Mouse (Mus musculus) lung, adult 2 months (tissue): ENCODE measurements around the gene Hmcn1. TPM values are rescaled to one million over a fixed set of nuclear protein-coding genes. Genes with fewer than 3 reads are reported as not detected.

Source experiments
- DNase-seq: peaks from one replicate; pipeline ENCODE4 v3.0.0; 2022
- H3K4me1 ChIP-seq: fragments of 200-500 bp; 2 replicates; pipeline ENCODE4 v1.6.1; 2011; ENCODE audit warnings: low read length; ENCODE audit not compliant: control insufficient read depth, insufficient read depth
- H3K4me3 ChIP-seq: fragments of 200-500 bp; replicated peaks from 2 replicates; pipeline ENCODE3; 2011; ENCODE audit warnings: low read depth, mild to moderate bottlenecking, control low read depth, low read length; ENCODE audit errors: extremely low read depth
- CTCF ChIP-seq: fragments of 200-500 bp; IDR thresholded peaks from 2 replicates; pipeline ENCODE4 v1.5.1; 2011; ENCODE audit warnings: mild to moderate bottlenecking, low read length, control low read depth; ENCODE audit not compliant: insufficient read depth
- POLR2A ChIP-seq: fragments of 200-500 bp; IDR thresholded peaks from 2 replicates; pipeline ENCODE4 v1.6.1; 2011; ENCODE audit warnings: low read depth, mild to moderate bottlenecking, control low read depth, low read length, borderline replicate concordance; ENCODE audit errors: extremely low read depth
- WGBS: fragments of 180-500 bp; shearing (Covaris S2); methylation state at CpG from one replicate; pipeline ENCODE4 v1.1.7; 2018; 5-methylcytosine and 5-hydroxymethylcytosine counted together
- polyA plus RNA-seq: library from polyadenylated mRNA; depleted of rRNA; stranded (reverse); fragments of >200 nt; gene quantifications from 2 replicates; pipeline ENCODE4 v1.2.3, GENCODE M21; 2012

Gene Hmcn1
- polyA plus RNA-seq, 1 experiment, result 72.0 TPM

- H3K4me3 ChIP-seq, result no peak overlapping the region
- TF ChIP-seq POLR2A (no peak), CTCF (no peak)
- H3K4me1 ChIP-seq, result no peaks in the 10 kb centered on the region
- 52% methylated on average over 5 of the region's 5 CpGs for WGBS
- DNase-seq, result no peak
Measured at GRCm38 (mm10) chr1:150711438-150711837, 281.8 kb downstream of the Hmcn1 start.

- H3K4me3 ChIP-seq, result no peak overlapping the region
- TF ChIP-seq CTCF (no peak), POLR2A (no peak)
- 65% methylated on average over 4 of the region's 4 CpGs for WGBS
- DNase-seq, result no peak
- H3K4me1 ChIP-seq, result no peaks in the 10 kb centered on the region
Measured at GRCm38 (mm10) chr1:150706502-150706901, 286.7 kb downstream of the Hmcn1 start.

- no peak for DNase-seq
- Histone ChIP-seq H3K4me3 (no peak overlapping the region), H3K4me1 (no peaks in the 10 kb centered on the region)
- WGBS, result 90% methylated on average over 3 of the region's 3 CpGs
- TF ChIP-seq POLR2A (no peak), CTCF (no peak)
Measured at GRCm38 (mm10) chr1:150697749-150698148, 295.5 kb downstream of the Hmcn1 start.

- no peak overlapping the region for H3K4me3 ChIP-seq
- H3K4me1 ChIP-seq, result no peaks in the 10 kb centered on the region
- no peak for TF ChIP-seq POLR2A
- no peak for TF ChIP-seq CTCF
- DNase-seq, result no peak
- WGBS, result 86% methylated on average over 6 of the region's 6 CpGs
Measured at GRCm38 (mm10) chr1:150682044-150682443, 311.2 kb downstream of the Hmcn1 start.

- H3K4me1 ChIP-seq, result no peaks in the 10 kb centered on the region
- 71% methylated on average over 3 of the region's 3 CpGs for WGBS
- no peak for DNase-seq
- H3K4me3 ChIP-seq, result no peak overlapping the region
- no peak for TF ChIP-seq CTCF
- no peak for TF ChIP-seq POLR2A
Measured at GRCm38 (mm10) chr1:150681433-150681832, 311.8 kb downstream of the Hmcn1 start.

- 50% methylated on average over 15 of the region's 15 CpGs for WGBS
- TF ChIP-seq CTCF (no peak), POLR2A (no peak)
Measured at GRCm38 (mm10) chr1:150681006-150681405, 312.2 kb downstream of the Hmcn1 start.

GRCm38 (mm10) chr1:150680345-150680744 is 312.9 kb downstream of the Hmcn1 start:
- Histone ChIP-seq H3K4me1 (no peaks in the 10 kb centered on the region), H3K4me3 (no peak overlapping the region)
- WGBS, result 76% methylated on average over 4 of the region's 4 CpGs
- no peak for TF ChIP-seq POLR2A
- TF ChIP-seq CTCF, result no peak
- no peak for DNase-seq

More at GRCm38 (mm10) chr1:150681006-150681405, 312.2 kb downstream of the Hmcn1 start:
- Histone ChIP-seq H3K4me1 (no peaks in the 10 kb centered on the region), H3K4me3 (no peak overlapping the region)
- DNase-seq, result no peak

GRCm38 (mm10) chr1:150645314-150645713 is 347.9 kb downstream of the Hmcn1 start:
- no peak overlapping the region for H3K4me3 ChIP-seq
- no peaks in the 10 kb centered on the region for H3K4me1 ChIP-seq
- 96% methylated on average over 1 of the region's 1 CpGs for WGBS
- no peak for DNase-seq
- no peak for TF ChIP-seq POLR2A
- no peak for TF ChIP-seq CTCF

GRCm38 (mm10) chr1:150639522-150639921 is 353.7 kb downstream of the Hmcn1 start:
- no peak overlapping the region for H3K4me3 ChIP-seq
- TF ChIP-seq CTCF (no peak), POLR2A (no peak)
- 49% methylated on average over 6 of the region's 6 CpGs for WGBS
- no peak for DNase-seq
- no peaks in the 10 kb centered on the region for H3K4me1 ChIP-seq

GRCm38 (mm10) chr1:150632506-150632905 is 360.7 kb downstream of the Hmcn1 start:
- no peak for DNase-seq
- 78% methylated on average over 4 of the region's 4 CpGs for WGBS
- 0 out of 2 replicates have a peak, but pooled peaks have one; percentile 20 for TF ChIP-seq CTCF
- no peak for TF ChIP-seq POLR2A
- Histone ChIP-seq H3K4me1 (no peaks in the 10 kb centered on the region), H3K4me3 (no peak overlapping the region)

GRCm38 (mm10) chr1:150631856-150632171 is 361.4 kb downstream of the Hmcn1 start:
- Histone ChIP-seq H3K4me1 (no peaks in the 10 kb centered on the region), H3K4me3 (no peak overlapping the region)
- TF ChIP-seq CTCF (no peak), POLR2A (no peak)
- 89% methylated on average over 3 of the region's 3 CpGs for WGBS
- DNase-seq, result no peak
